Mouse (Mus musculus) olfactory bulb, adult 2 months (tissue): ENCODE measurements around the gene Ak5.

ENCODE experiments used
- CTCF ChIP-seq: fragments of 200-500 bp; IDR thresholded peaks from 2 replicates; pipeline ENCODE4 v1.5.1; 2012; ENCODE audit warnings: low read depth, mild to moderate bottlenecking, low read length, moderate library complexity; ENCODE audit not compliant: insufficient read depth
- POLR2A ChIP-seq: fragments of 200-500 bp; IDR thresholded peaks from 2 replicates; pipeline ENCODE4 v1.6.1; 2012; ENCODE audit warnings: mild to moderate bottlenecking, low read depth, low read length, moderate library complexity; ENCODE audit not compliant: insufficient read depth

- TF ChIP-seq POLR2A (no peak), CTCF (no peak)
These were observed 151.6 kb downstream of the Ak5 start for GRCm38 (mm10) chr3:152516569-152516968.
